Mouse (Mus musculus) neural tube, embryonic 11.5 days (tissue): ENCODE measurements around the gene Pkd2. TPM values are rescaled to one million over a fixed set of nuclear protein-coding genes. Genes with fewer than 3 reads are reported as not detected.

Experiments used
- ATAC-seq: fragments of 200-750 bp; cut with Nextera tagmentation; 2 replicates; pipeline ENCODE4 v1.8.0; 2017; ENCODE audit warnings: moderate number of reproducible peaks, mild to moderate bottlenecking, moderate TSS enrichment, moderate library complexity; ENCODE audit not compliant: insufficient read depth, low FRiP score, low TSS enrichment
- DNase-seq: peaks from one replicate; pipeline ENCODE4 v3.0.0-alpha.2; 2015; ENCODE audit warnings: low spot score
- H3K27ac ChIP-seq: fragments of 300-500 bp; sonication (generic); 2 replicates; pipeline ENCODE4 v1.5.1; 2014; ENCODE audit warnings: low read depth, mild to moderate bottlenecking, low read length
- H3K27me3 ChIP-seq: fragments of 300-500 bp; sonication (generic); 2 replicates; pipeline ENCODE4 v1.6.1; 2014; ENCODE audit warnings: mild to moderate bottlenecking, low read length, mixed read lengths; ENCODE audit not compliant: control insufficient read depth, insufficient read depth
- H3K36me3 ChIP-seq: fragments of 300-500 bp; sonication (generic); 2 replicates; pipeline ENCODE4 v1.6.1; 2014; ENCODE audit warnings: mild to moderate bottlenecking, low read length, moderate library complexity, mixed read lengths; ENCODE audit not compliant: control insufficient read depth, insufficient read depth
- H3K4me1 ChIP-seq: fragments of 300-500 bp; sonication (generic); 2 replicates; pipeline ENCODE4 v1.6.1; 2014; ENCODE audit warnings: low read length, mixed read lengths; ENCODE audit not compliant: control insufficient read depth, insufficient read depth
- H3K4me2 ChIP-seq: fragments of 300-500 bp; sonication (generic); 2 replicates; pipeline ENCODE4 v1.6.1; 2014; ENCODE audit warnings: low read depth, mild to moderate bottlenecking, moderate library complexity
- H3K4me3 ChIP-seq: fragments of 300-500 bp; sonication (generic); 2 replicates; pipeline ENCODE4 v1.5.1; 2014; ENCODE audit warnings: low read depth, low read length
- H3K9ac ChIP-seq: fragments of 300-500 bp; sonication (generic); 2 replicates; pipeline ENCODE4 v1.6.1; 2014; ENCODE audit warnings: mild to moderate bottlenecking, low read length
- H3K9me3 ChIP-seq: fragments of 300-500 bp; sonication (generic); 2 replicates; pipeline ENCODE4 v1.6.1; 2016; ENCODE audit warnings: low read length; ENCODE audit not compliant: control insufficient read depth
- WGBS: fragments of 180-500 bp; shearing (Covaris S2); extraction: QIAGEN DNeasy Blood & Tissue Kit; methylation state at CpG from one replicate; pipeline ENCODE4 v1.1.7; 2014; 5-methylcytosine and 5-hydroxymethylcytosine counted together
- polyA plus RNA-seq: library from polyadenylated mRNA; unstranded; fragments of >200 nt; fragmentation: Nextera tagmentation; extraction: Ambion mirVana; gene quantifications from 2 replicates; pipeline ENCODE4 v1.2.1, GENCODE M21; 2014

Pkd2 gene
- polyA plus RNA-seq, 1 experiment from 2014 or later: 14.6 TPM

DNA sequence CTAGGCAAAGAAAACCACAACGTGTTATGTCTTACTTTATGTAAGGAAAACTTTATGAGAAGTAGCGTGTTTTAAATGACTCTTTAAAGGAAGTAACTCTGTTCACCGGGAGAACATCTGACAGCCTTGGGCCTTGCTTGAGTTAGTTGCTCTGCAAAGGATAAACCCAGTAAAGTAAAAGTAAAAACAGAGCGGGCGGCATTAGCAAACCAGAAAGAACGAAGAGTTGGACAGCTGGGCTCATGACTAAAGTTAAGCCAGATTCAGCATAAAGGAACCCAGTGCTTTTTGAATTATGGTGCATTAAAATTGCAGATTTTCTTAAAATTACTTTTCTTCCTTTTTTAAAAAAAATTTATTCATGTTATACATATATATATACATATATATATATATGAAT lies 4.7 kb upstream of the Pkd2 start:
- Histone ChIP-seq H3K27me3 (no peaks in the 10 kb centered on the region), H3K27ac (no peak overlapping the region), H3K4me1 (no peaks in the 10 kb centered on the region), H3K4me3 (no peak overlapping the region), H3K9me3 (no peaks in the 10 kb centered on the region; the same call in 1 of the 2 replicates), H3K4me2 (no peak overlapping the region), H3K36me3 (no peaks in the 10 kb centered on the region), H3K9ac (no peak overlapping the region)
- no peak for DNase-seq
- WGBS: 90% methylated on average over 6 of the region's 6 CpGs
- no peak for ATAC-seq

GRCm38 (mm10) chr5:104459706-104460455 lies 631 bp downstream of the Pkd2 start:
- WGBS: under 1% methylated on average over 66 of the region's 82 CpGs
- ATAC-seq (peak; percentile 78), DNase-seq (peak; percentile 75)
- Histone ChIP-seq H3K9me3 (no peaks in the 10 kb centered on the region; the same call in 1 of the 2 replicates), H3K27ac (peak overlapping the region; percentile 91), H3K4me1 (no peaks in the 10 kb centered on the region), H3K4me2 (peak overlapping the region; percentile 77), H3K36me3 (peaks cover 3% of the 10 kb centered on the region; the same call in 1 of the 2 replicates), H3K27me3 (no peaks in the 10 kb centered on the region), H3K4me3 (peak overlapping the region; percentile 79), H3K9ac (peak overlapping the region; percentile 98)

DNA sequence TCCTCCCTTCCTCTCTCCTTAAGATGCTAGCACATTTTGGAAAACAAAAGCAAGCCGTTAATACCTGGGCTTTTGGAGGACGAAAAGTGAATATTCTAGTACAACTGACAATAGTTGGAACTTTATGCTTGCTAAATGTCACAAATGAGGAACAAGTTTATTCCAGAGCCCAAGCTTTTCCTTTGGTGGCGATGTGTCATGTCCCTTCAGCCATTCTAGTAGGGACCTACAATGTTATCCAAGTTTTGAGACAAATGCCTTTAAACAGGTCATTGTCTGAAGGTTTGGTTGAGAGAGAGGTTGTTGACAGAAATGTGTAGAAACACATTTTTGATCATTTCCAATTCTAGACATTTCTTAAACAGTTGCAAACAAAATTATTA lies 1.2 kb downstream of the Pkd2 start:
- 41% methylated on average over 3 of the region's 3 CpGs for WGBS
- DNase-seq (no peak), ATAC-seq (no peak)
- Histone ChIP-seq H3K4me1 (no peaks in the 10 kb centered on the region), H3K36me3 (peaks cover 3% of the 10 kb centered on the region; the same call in 1 of the 2 replicates), H3K9me3 (no peaks in the 10 kb centered on the region; the same call in 1 of the 2 replicates), H3K27ac (no peak overlapping the region), H3K4me2 (peak overlapping the region; percentile 77), H3K4me3 (peak overlapping the region; percentile 79), H3K9ac (peak overlapping the region; percentile 98), H3K27me3 (no peaks in the 10 kb centered on the region)

DNA sequence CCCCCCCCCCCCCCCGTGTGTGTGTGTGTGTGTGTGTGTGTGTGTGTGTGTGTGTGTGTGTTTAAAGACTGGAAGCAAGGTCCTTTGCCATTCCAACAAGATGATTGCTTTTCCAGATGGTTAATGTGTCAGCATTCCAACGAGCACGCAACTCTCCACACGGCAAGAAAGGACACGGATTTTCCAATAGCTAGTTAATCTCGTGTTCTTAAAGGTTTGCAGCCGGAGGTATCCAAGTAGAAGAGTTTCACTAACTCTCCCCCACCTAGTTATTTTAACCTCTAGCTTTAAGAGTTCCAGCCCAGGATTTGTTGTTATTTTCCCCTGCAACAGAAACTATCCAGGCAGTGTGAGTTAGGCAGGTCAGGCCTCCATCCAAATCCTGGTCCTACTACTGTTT lies 1.6 kb downstream of the Pkd2 start:
- DNase-seq: no peak
- H3K4me2 ChIP-seq: peak overlapping the region; percentile 77

DNA sequence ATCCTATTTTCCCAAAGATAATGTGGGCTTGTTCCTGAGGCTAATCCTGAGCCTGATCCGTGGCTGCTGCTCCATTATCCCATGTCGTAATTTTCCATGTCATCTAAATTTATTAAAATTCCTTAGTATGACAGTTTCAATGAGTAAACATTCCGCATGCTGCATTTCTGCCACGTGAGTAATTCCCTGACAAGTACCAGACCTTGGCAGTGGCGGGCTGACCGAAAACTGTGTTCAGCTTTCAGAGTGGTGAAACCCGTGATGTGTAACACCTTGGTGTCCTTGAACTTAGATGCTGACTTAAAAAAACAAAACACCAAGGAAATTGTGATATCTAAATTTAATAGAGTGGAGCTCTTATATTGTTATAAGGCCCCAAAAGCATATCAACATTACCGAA lies 6.0 kb downstream of the Pkd2 start:
- Histone ChIP-seq H3K4me2 (no peak overlapping the region), H3K9ac (no peak overlapping the region), H3K9me3 (no peaks in the 10 kb centered on the region), H3K4me1 (no peaks in the 10 kb centered on the region), H3K27ac (no peak overlapping the region), H3K4me3 (no peak overlapping the region), H3K36me3 (peaks cover 10% of the 10 kb centered on the region), H3K27me3 (no peaks in the 10 kb centered on the region)
- no peak for ATAC-seq
- DNase-seq: no peak
- 90% methylated on average over 8 of the region's 8 CpGs for WGBS

More for the DNA sequence above, 1.6 kb downstream of the Pkd2 start:
- Histone ChIP-seq H3K27ac (no peak overlapping the region), H3K4me1 (no peaks in the 10 kb centered on the region), H3K9me3 (no peaks in the 10 kb centered on the region; the same call in 1 of the 2 replicates), H3K9ac (no peak overlapping the region), H3K36me3 (peaks cover 5% of the 10 kb centered on the region; the same call in 1 of the 2 replicates), H3K4me3 (peak overlapping the region; percentile 79), H3K27me3 (no peaks in the 10 kb centered on the region)
- ATAC-seq: no peak
- whole genome bisulfite sequencing: 60% methylated on average over 6 of the region's 7 CpGs

DNA sequence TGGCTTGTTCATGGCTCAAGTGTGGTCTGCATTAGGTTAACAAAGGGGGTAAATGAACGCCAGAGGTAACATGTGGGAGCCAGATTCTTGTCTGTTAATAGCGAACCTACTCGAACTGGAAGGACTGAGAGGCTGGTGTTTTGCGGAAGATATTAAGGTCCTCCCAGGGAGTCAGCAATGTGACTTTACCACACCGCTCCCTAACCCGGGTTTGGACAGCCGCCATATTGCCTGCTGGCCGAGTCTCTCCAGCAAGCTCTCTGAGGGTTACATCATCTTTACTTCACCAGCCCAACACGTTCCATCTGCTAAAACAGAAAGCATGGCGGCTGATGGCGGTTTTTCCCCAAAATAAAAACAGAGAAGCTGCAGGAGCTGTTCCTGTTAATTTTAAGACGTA lies 6.5 kb downstream of the Pkd2 start:
- Histone ChIP-seq H3K4me3 (no peak overlapping the region), H3K9ac (no peak overlapping the region), H3K27ac (no peak overlapping the region), H3K4me1 (no peaks in the 10 kb centered on the region), H3K36me3 (peaks cover 10% of the 10 kb centered on the region), H3K9me3 (no peaks in the 10 kb centered on the region), H3K4me2 (no peak overlapping the region), H3K27me3 (no peaks in the 10 kb centered on the region)
- no peak for ATAC-seq
- DNase-seq: no peak
- WGBS: 93% methylated on average over 12 of the region's 12 CpGs

DNA sequence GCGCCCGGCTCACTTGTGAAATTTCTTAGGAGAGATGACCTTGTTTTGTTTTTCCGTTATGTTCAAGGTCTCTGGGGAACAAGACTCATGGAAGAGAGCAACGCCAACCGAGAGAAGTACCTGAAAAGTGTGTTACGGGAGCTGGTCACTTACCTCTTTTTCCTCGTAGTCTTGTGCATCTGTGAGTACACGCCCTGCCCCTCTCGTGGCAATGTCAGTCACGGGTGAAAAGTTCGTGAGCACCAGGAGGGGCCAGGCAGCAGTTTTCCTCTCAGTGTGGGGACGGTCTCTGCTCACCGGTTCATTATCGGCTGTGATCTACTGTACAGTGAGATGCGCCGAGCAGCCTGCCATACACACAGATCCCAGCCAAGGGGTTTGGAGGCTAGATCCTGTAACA lies 7.6 kb downstream of the Pkd2 start:
- DNase-seq (no peak), ATAC-seq (no peak)
- H3K36me3 ChIP-seq: peaks cover 10% of the 10 kb centered on the region
- WGBS: 94% methylated on average over 16 of the region's 16 CpGs
- H3K4me3 ChIP-seq: no peak overlapping the region
- no peaks in the 10 kb centered on the region for H3K27me3 ChIP-seq
- H3K4me1 ChIP-seq: no peaks in the 10 kb centered on the region
- no peaks in the 10 kb centered on the region for H3K9me3 ChIP-seq
- no peak overlapping the region for H3K4me2 ChIP-seq
- H3K27ac ChIP-seq: no peak overlapping the region
- no peak overlapping the region for H3K9ac ChIP-seq

- H3K4me3 ChIP-seq: no peak overlapping the region
- no peak overlapping the region for H3K27ac ChIP-seq
- no peaks in the 10 kb centered on the region for H3K27me3 ChIP-seq
- no peak for DNase-seq
- no peak overlapping the region for H3K4me2 ChIP-seq
- H3K9me3 ChIP-seq: no peaks in the 10 kb centered on the region
- peaks cover 7% of the 10 kb centered on the region for H3K36me3 ChIP-seq
- 97% methylated on average over 5 of the region's 5 CpGs for WGBS
- H3K9ac ChIP-seq: no peak overlapping the region
- no peak for ATAC-seq
- H3K4me1 ChIP-seq: no peaks in the 10 kb centered on the region
These were observed 9.3 kb downstream of the Pkd2 start for GRCm38 (mm10) chr5:104468586-104468985.

- Histone ChIP-seq H3K4me2 (no peak overlapping the region), H3K9ac (no peak overlapping the region), H3K9me3 (no peaks in the 10 kb centered on the region), H3K27ac (no peak overlapping the region), H3K36me3 (peaks cover 5% of the 10 kb centered on the region), H3K4me1 (no peaks in the 10 kb centered on the region), H3K27me3 (no peaks in the 10 kb centered on the region), H3K4me3 (no peak overlapping the region)
- no peak for DNase-seq
- ATAC-seq: no peak
- WGBS: 93% methylated on average over 5 of the region's 5 CpGs
These were observed 11.7 kb downstream of the Pkd2 start for GRCm38 (mm10) chr5:104470981-104471391.
